Mouse (Mus musculus) erythroblast, embryonic 14.5 days (primary cell): ENCODE results near the gene Tgfb3. TPM values are rescaled to one million over a fixed set of nuclear protein-coding genes. Genes with fewer than 3 reads are reported as not detected.

Source experiments
- H3K27me3 ChIP-seq: 2 replicates; pipeline ENCODE4 v1.6.1; 2012; ENCODE audit warnings: inconsistent platforms; ENCODE audit not compliant: control insufficient read depth
- H3K36me3 ChIP-seq: 2 replicates; pipeline ENCODE4 v1.6.1; 2012; ENCODE audit warnings: mild to moderate bottlenecking, inconsistent platforms; ENCODE audit not compliant: control insufficient read depth
- H3K4me1 ChIP-seq: 2 replicates; pipeline ENCODE4 v1.6.1; 2012; ENCODE audit warnings: inconsistent platforms; ENCODE audit not compliant: control insufficient read depth
- H3K4me3 ChIP-seq: replicated peaks from 2 replicates; pipeline ENCODE3; 2012; ENCODE audit warnings: moderate library complexity, mild to moderate bottlenecking, inconsistent platforms
- H3K9me3 ChIP-seq: 2 replicates; pipeline ENCODE4 v1.6.1; 2012; ENCODE audit warnings: low read length, inconsistent platforms, mixed read lengths; ENCODE audit not compliant: control insufficient read depth
- GATA1 ChIP-seq: IDR thresholded peaks from 2 replicates; pipeline ENCODE4 v1.6.1; 2012; ENCODE audit warnings: low read length, inconsistent platforms, mixed read lengths
- TAL1 ChIP-seq: IDR thresholded peaks from 3 replicates; pipeline ENCODE4 v1.6.1; 2012; ENCODE audit warnings: low read length, inconsistent platforms, mixed read lengths
- polyA plus RNA-seq: library from polyadenylated mRNA; stranded (reverse); fragments of >175 nt; gene quantifications from 2 replicates; pipeline ENCODE4 v1.2.3, GENCODE M21; 2012

Tgfb3 gene
- polyA plus RNA-seq, 1 experiment: not detected

- H3K9me3 ChIP-seq: no peaks in the 10 kb centered on the region
- TF ChIP-seq GATA1: no peak
- TF ChIP-seq TAL1: no peak
- no peaks in the 10 kb centered on the region for H3K27me3 ChIP-seq
- H3K4me1 ChIP-seq: no peaks in the 10 kb centered on the region
- H3K36me3 ChIP-seq: no peaks in the 10 kb centered on the region
- no peak overlapping the region for H3K4me3 ChIP-seq
Observed at GRCm38 (mm10) chr12:86103852-86104251, 25.0 kb upstream of the Tgfb3 start.

GRCm38 (mm10) chr12:86103391-86103790 is 24.6 kb upstream of the Tgfb3 start:
- Histone ChIP-seq H3K36me3 (no peaks in the 10 kb centered on the region), H3K27me3 (no peaks in the 10 kb centered on the region), H3K9me3 (no peaks in the 10 kb centered on the region), H3K4me3 (no peak overlapping the region), H3K4me1 (no peaks in the 10 kb centered on the region)
- TF ChIP-seq TAL1 (no peak), GATA1 (no peak)

GRCm38 (mm10) chr12:86102686-86103085 is 23.8 kb upstream of the Tgfb3 start:
- no peak for TF ChIP-seq TAL1
- no peak for TF ChIP-seq GATA1
- no peaks in the 10 kb centered on the region for H3K36me3 ChIP-seq
- no peaks in the 10 kb centered on the region for H3K4me1 ChIP-seq
- H3K9me3 ChIP-seq: no peaks in the 10 kb centered on the region
- H3K27me3 ChIP-seq: no peaks in the 10 kb centered on the region
- no peak overlapping the region for H3K4me3 ChIP-seq

GRCm38 (mm10) chr12:86100711-86101110 is 21.9 kb upstream of the Tgfb3 start:
- TF ChIP-seq GATA1 (no peak), TAL1 (no peak)
- no peak overlapping the region for H3K4me3 ChIP-seq
- no peaks in the 10 kb centered on the region for H3K9me3 ChIP-seq
- no peaks in the 10 kb centered on the region for H3K36me3 ChIP-seq
- no peaks in the 10 kb centered on the region for H3K4me1 ChIP-seq
- H3K27me3 ChIP-seq: no peaks in the 10 kb centered on the region

GRCm38 (mm10) chr12:86097781-86098180 is 18.9 kb upstream of the Tgfb3 start:
- Histone ChIP-seq H3K36me3 (no peaks in the 10 kb centered on the region), H3K27me3 (no peaks in the 10 kb centered on the region), H3K4me3 (no peak overlapping the region), H3K9me3 (no peaks in the 10 kb centered on the region), H3K4me1 (no peaks in the 10 kb centered on the region)
- TF ChIP-seq GATA1: no peak
- no peak for TF ChIP-seq TAL1

- TF ChIP-seq GATA1: no peak
- no peak for TF ChIP-seq TAL1
- Histone ChIP-seq H3K36me3 (no peaks in the 10 kb centered on the region), H3K4me3 (no peak overlapping the region), H3K27me3 (no peaks in the 10 kb centered on the region), H3K9me3 (no peaks in the 10 kb centered on the region), H3K4me1 (no peaks in the 10 kb centered on the region)
Observed at GRCm38 (mm10) chr12:86095806-86096205, 17.0 kb upstream of the Tgfb3 start.

GRCm38 (mm10) chr12:86094075-86094474 is 15.2 kb upstream of the Tgfb3 start:
- H3K4me1 ChIP-seq: no peaks in the 10 kb centered on the region
- no peaks in the 10 kb centered on the region for H3K36me3 ChIP-seq
- H3K27me3 ChIP-seq: no peaks in the 10 kb centered on the region
- no peak overlapping the region for H3K4me3 ChIP-seq
- TF ChIP-seq GATA1: no peak
- no peak for TF ChIP-seq TAL1
- H3K9me3 ChIP-seq: no peaks in the 10 kb centered on the region

GRCm38 (mm10) chr12:86091601-86092132 is 12.8 kb upstream of the Tgfb3 start:
- Histone ChIP-seq H3K4me1 (no peaks in the 10 kb centered on the region), H3K9me3 (no peaks in the 10 kb centered on the region), H3K36me3 (no peaks in the 10 kb centered on the region), H3K27me3 (no peaks in the 10 kb centered on the region), H3K4me3 (no peak overlapping the region)
- TF ChIP-seq TAL1 (no peak), GATA1 (no peak)

GRCm38 (mm10) chr12:86090764-86091163 is 11.9 kb upstream of the Tgfb3 start:
- no peaks in the 10 kb centered on the region for H3K4me1 ChIP-seq
- no peaks in the 10 kb centered on the region for H3K27me3 ChIP-seq
- H3K4me3 ChIP-seq: no peak overlapping the region
- no peaks in the 10 kb centered on the region for H3K9me3 ChIP-seq
- no peaks in the 10 kb centered on the region for H3K36me3 ChIP-seq
- no peak for TF ChIP-seq TAL1
- TF ChIP-seq GATA1: no peak

GRCm38 (mm10) chr12:86088042-86088441 is 9.2 kb upstream of the Tgfb3 start:
- Histone ChIP-seq H3K4me1 (no peaks in the 10 kb centered on the region; the same call in 1 of the 2 replicates), H3K4me3 (no peak overlapping the region), H3K9me3 (no peaks in the 10 kb centered on the region), H3K27me3 (peaks cover 4% of the 10 kb centered on the region), H3K36me3 (no peaks in the 10 kb centered on the region)
- no peak for TF ChIP-seq TAL1
- no peak for TF ChIP-seq GATA1
